Mouse (Mus musculus): Measurements from ENCODE around the gene Wdr1. TPM values are rescaled to one million over a fixed set of nuclear protein-coding genes. Genes with fewer than 3 reads are reported as not detected.

The Wdr1 gene
- polyA plus RNA-seq, 1 experiment from 2014 or later, result 173 TPM

DNA sequence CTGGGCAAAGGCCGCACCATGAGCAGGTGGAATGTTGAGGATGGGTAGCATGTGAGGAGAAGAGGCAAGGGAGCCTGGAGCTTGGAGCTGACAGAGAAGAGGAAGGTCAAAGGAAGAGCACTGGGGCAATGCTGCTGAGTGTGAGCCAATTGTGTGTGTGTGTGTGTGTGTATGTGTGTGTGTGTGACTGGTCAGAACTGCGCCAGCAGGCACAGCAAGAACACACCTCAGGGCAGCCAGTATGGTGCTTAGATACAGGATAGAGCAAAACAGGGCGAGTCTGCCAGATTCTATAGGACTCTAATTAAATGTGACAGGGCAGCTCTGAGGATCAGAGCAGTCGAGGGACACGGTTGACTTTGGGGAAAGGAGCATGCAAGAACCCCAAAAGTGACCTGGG lies 4.2 kb downstream of the Wdr1 start:
- H3K36me3 ChIP-seq (replicated peaks), result peaks cover 59% of the 10 kb centered on the region
- no peak overlapping the region for H3K27ac ChIP-seq

DNA sequence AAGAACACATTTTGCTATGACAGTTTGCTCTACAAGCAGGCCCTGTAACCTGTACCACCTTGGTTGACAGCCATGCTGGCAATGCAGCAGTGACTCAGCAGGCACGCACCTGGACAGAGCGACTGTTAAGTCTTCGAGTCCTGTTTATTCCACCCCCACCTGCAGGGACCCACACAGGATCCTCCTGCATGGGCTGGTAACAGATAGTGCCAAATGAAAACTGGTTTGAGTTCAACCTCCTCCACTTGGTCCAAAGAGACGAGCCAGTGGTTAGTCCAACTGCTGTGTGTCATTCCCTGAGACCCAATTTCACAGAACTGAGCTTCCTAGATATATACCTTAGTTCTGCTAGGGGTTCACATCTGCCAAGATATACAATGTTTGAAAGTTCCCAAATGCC lies 5.2 kb downstream of the Wdr1 start:
- WGBS, result 93% methylated on average over 4 of the region's 4 CpGs
- DNase-seq (ENCODE audit: extremely low spot score, low spot score), result no peak
- H3K27me3 ChIP-seq (ENCODE audit: poor library complexity, severe bottlenecking), result no peaks in the 10 kb centered on the region
- no peak overlapping the region for H3K4me3 ChIP-seq
- H3K27ac ChIP-seq, result no peak overlapping the region
- H3K9me3 ChIP-seq, result no peaks in the 10 kb centered on the region
- H3K4me1 ChIP-seq, result peaks cover 35% of the 10 kb centered on the region
- H3K36me3 ChIP-seq (replicated peaks), result peaks cover 70% of the 10 kb centered on the region

More for the DNA sequence above, 4.2 kb downstream of the Wdr1 start:
- Histone ChIP-seq H3K9me3 (no peaks in the 10 kb centered on the region), H3K27me3 (ENCODE audit: poor library complexity, severe bottlenecking) (no peaks in the 10 kb centered on the region), H3K4me1 (peaks cover 35% of the 10 kb centered on the region), H3K4me3 (no peak overlapping the region)
- WGBS, result 86% methylated on average over 5 of the region's 5 CpGs
- DNase-seq (ENCODE audit: extremely low spot score, low spot score), result no peak

GRCm38 (mm10) chr5:38556406-38556805 lies 6.6 kb downstream of the Wdr1 start:
- no peak overlapping the region for H3K4me3 ChIP-seq
- WGBS, result 93% methylated on average over 3 of the region's 3 CpGs
- peaks cover 82% of the 10 kb centered on the region for H3K36me3 ChIP-seq (replicated peaks)

DNA sequence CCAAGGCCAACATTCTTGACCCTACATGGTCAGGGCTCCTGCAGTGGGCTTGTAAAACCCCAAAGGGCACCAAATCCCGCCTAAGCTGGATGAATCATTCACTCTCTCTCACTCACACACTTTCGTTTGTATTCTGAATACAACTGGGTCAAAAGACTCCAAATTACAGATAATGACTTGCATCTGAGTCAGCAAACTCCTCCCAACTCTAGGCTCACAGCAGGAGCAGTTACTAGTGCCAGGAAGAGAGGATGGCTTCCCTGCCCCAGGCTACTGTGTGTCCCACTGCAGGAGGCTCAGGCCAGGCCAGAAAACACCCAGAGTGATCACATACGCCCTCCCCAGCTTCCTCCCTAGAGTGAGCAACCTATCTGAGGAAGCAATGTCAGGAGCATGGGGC lies 9.1 kb downstream of the Wdr1 start:
- Histone ChIP-seq H3K36me3 (replicated peaks) (peaks cover 97% of the 10 kb centered on the region), H3K27ac (no peak overlapping the region), H3K4me3 (no peak overlapping the region), H3K27me3 (ENCODE audit: poor library complexity, severe bottlenecking) (no peaks in the 10 kb centered on the region), H3K9me3 (no peaks in the 10 kb centered on the region), H3K4me1 (peaks cover 10% of the 10 kb centered on the region)
- WGBS, result 34% methylated on average over 3 of the region's 3 CpGs
- no peak for DNase-seq (ENCODE audit: extremely low spot score, low spot score)

More at GRCm38 (mm10) chr5:38556406-38556805, 6.6 kb downstream of the Wdr1 start:
- DNase-seq (ENCODE audit: extremely low spot score, low spot score), result no peak
- H3K4me1 ChIP-seq, result peaks cover 26% of the 10 kb centered on the region
- H3K9me3 ChIP-seq, result no peaks in the 10 kb centered on the region
- no peaks in the 10 kb centered on the region for H3K27me3 ChIP-seq (ENCODE audit: poor library complexity, severe bottlenecking)
- no peak overlapping the region for H3K27ac ChIP-seq

- no peak overlapping the region for H3K27ac ChIP-seq
- peaks cover 10% of the 10 kb centered on the region for H3K4me1 ChIP-seq
- peaks cover 97% of the 10 kb centered on the region for H3K36me3 ChIP-seq (replicated peaks)
- no peak for DNase-seq (ENCODE audit: extremely low spot score, low spot score)
- H3K9me3 ChIP-seq, result no peaks in the 10 kb centered on the region
- no peak overlapping the region for H3K4me3 ChIP-seq
- 97% methylated on average over 4 of the region's 4 CpGs for WGBS
- H3K27me3 ChIP-seq (ENCODE audit: poor library complexity, severe bottlenecking), result no peaks in the 10 kb centered on the region
Measured at GRCm38 (mm10) chr5:38553491-38553890, 9.5 kb downstream of the Wdr1 start.

- Histone ChIP-seq H3K4me3 (no peak overlapping the region), H3K9me3 (no peaks in the 10 kb centered on the region), H3K36me3 (replicated peaks) (peaks cover 97% of the 10 kb centered on the region), H3K27ac (no peak overlapping the region), H3K4me1 (peaks cover 10% of the 10 kb centered on the region), H3K27me3 (ENCODE audit: poor library complexity, severe bottlenecking) (no peaks in the 10 kb centered on the region)
- DNase-seq (ENCODE audit: extremely low spot score, low spot score), result no peak
- 96% methylated on average over 3 of the region's 3 CpGs for WGBS
Measured at GRCm38 (mm10) chr5:38552615-38553014, 10.4 kb downstream of the Wdr1 start.

GRCm38 (mm10) chr5:38550221-38550768 lies 12.7 kb downstream of the Wdr1 start:
- H3K27me3 ChIP-seq (ENCODE audit: poor library complexity, severe bottlenecking), result no peaks in the 10 kb centered on the region
- peaks cover 99% of the 10 kb centered on the region for H3K36me3 ChIP-seq (replicated peaks)
- H3K27ac ChIP-seq, result no peak overlapping the region
- no peak for DNase-seq (ENCODE audit: extremely low spot score, low spot score)
- H3K9me3 ChIP-seq, result no peaks in the 10 kb centered on the region
- 82% methylated on average over 1 of the region's 1 CpGs for WGBS
- peaks cover 10% of the 10 kb centered on the region for H3K4me1 ChIP-seq
- H3K4me3 ChIP-seq, result no peak overlapping the region

DNA sequence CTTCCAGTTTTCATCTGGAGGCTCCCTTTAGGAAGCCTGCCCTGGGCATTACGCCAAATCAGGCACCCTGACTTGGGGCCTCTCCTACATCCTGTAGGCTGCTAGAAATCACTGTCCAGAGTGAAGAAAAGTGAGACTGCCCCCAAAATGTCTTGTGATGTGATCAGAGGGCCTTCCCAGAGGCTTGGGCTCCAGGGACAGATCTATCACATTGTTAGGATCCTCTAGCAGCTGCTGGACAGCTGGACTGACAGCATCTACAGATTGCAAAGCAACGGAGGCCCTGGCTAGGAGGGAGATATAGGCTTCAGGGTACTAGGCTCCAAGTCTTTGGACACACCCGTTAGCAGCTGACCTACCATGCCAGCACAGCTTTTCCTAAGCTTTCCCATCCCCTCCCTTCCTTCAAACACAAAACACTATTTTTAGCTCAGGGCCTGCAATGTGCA lies 13.5 kb downstream of the Wdr1 start:
- Histone ChIP-seq H3K4me3 (no peak overlapping the region), H3K27me3 (ENCODE audit: poor library complexity, severe bottlenecking) (no peaks in the 10 kb centered on the region), H3K4me1 (peaks cover 9% of the 10 kb centered on the region), H3K27ac (no peak overlapping the region), H3K36me3 (replicated peaks) (peaks cover 99% of the 10 kb centered on the region), H3K9me3 (no peaks in the 10 kb centered on the region)
- WGBS, result 85% methylated on average over 3 of the region's 3 CpGs
- DNase-seq (ENCODE audit: extremely low spot score, low spot score), result no peak

GRCm38 (mm10) chr5:38547375-38547774 lies 15.6 kb downstream of the Wdr1 start:
- DNase-seq (ENCODE audit: extremely low spot score, low spot score), result no peak
- Histone ChIP-seq H3K4me3 (no peak overlapping the region), H3K9me3 (no peaks in the 10 kb centered on the region), H3K27me3 (ENCODE audit: poor library complexity, severe bottlenecking) (no peaks in the 10 kb centered on the region), H3K36me3 (replicated peaks) (peaks cover 100% of the 10 kb centered on the region), H3K4me1 (no peaks in the 10 kb centered on the region), H3K27ac (no peak overlapping the region)
- WGBS, result 91% methylated on average over 6 of the region's 6 CpGs

GRCm38 (mm10) chr5:38544423-38545415 lies 18.3 kb downstream of the Wdr1 start:
- Histone ChIP-seq H3K36me3 (replicated peaks) (peaks cover 100% of the 10 kb centered on the region), H3K4me1 (no peaks in the 10 kb centered on the region), H3K4me3 (no peak overlapping the region), H3K9me3 (no peaks in the 10 kb centered on the region), H3K27me3 (ENCODE audit: poor library complexity, severe bottlenecking) (no peaks in the 10 kb centered on the region), H3K27ac (no peak overlapping the region)
- 91% methylated on average over 5 of the region's 5 CpGs for WGBS
- no peak for DNase-seq (ENCODE audit: extremely low spot score, low spot score)

- Histone ChIP-seq H3K36me3 (replicated peaks) (peaks cover 100% of the 10 kb centered on the region), H3K4me1 (no peaks in the 10 kb centered on the region), H3K9me3 (no peaks in the 10 kb centered on the region), H3K27me3 (ENCODE audit: poor library complexity, severe bottlenecking) (no peaks in the 10 kb centered on the region), H3K4me3 (no peak overlapping the region), H3K27ac (no peak overlapping the region)
- no peak for DNase-seq (ENCODE audit: extremely low spot score, low spot score)
- 91% methylated on average over 4 of the region's 4 CpGs for WGBS
Measured at GRCm38 (mm10) chr5:38543496-38544217, 19.4 kb downstream of the Wdr1 start.

GRCm38 (mm10) chr5:38541728-38542127 lies 21.3 kb downstream of the Wdr1 start:
- H3K36me3 ChIP-seq (replicated peaks), result peaks cover 100% of the 10 kb centered on the region

More at GRCm38 (mm10) chr5:38541728-38542127, 21.3 kb downstream of the Wdr1 start:
- Histone ChIP-seq H3K9me3 (no peaks in the 10 kb centered on the region), H3K4me3 (no peak overlapping the region), H3K4me1 (no peaks in the 10 kb centered on the region), H3K27ac (no peak overlapping the region), H3K27me3 (ENCODE audit: poor library complexity, severe bottlenecking) (no peaks in the 10 kb centered on the region)
- no peak for DNase-seq (ENCODE audit: extremely low spot score, low spot score)
- 95% methylated on average over 3 of the region's 3 CpGs for WGBS

All from forebrain, embryonic 10.5 days (tissue).